Comparison of ENCODE assay signal across 8 mouse cellular contexts in the genomic region with DNA sequence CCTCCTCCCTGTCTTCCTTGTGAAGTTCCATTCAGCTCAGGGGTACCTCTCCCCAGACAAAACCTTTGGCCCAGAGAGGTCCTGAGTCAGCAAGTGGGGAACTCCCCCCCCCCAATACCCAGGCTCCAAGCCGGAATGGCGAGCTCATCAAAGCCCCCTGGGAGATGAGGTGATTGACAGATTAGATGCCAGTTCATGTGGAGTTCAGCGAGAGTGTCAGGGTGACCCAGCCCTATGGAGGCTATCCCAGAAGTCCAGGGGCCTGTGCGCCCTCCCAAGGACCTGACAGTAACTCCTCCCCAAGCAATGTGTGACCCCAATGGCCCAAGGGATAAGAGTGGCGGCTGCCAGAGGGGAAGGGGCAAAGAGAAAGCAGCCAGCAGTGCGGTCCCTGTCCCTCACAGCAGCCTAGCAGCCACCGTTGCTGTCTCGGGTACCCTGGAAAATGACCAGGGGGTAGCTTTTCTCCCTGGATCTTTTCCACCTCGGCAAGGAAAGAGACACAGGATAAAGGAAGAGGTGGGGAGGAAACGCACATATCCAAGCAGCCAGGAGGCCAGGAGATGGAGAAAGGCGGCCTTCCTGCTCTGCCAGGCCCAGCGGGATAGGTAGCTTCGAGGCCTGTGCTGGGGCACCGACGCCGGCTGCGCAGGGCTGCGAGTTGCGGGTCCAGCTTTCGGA. TPM values are rescaled to one million over a fixed set of nuclear protein-coding genes. Genes with fewer than 3 reads are reported as not detected.
DNase-seq lines count a peak whose midpoint lies in the region; ATAC-seq lines count a peak whose summit lies in the region.

No protein-coding gene starts in this region.

- H3K9me3 ChIP-seq in forebrain, embryonic 10.5 days, result no peaks in the 10 kb centered on the region
- H3K9me3 ChIP-seq in limb, embryonic 11.5 days (ENCODE audit: control insufficient read depth, low read length), result no peaks in the 10 kb centered on the region
- H3K9me3 ChIP-seq in neural tube, embryonic 15.5 days (replicated peaks), result no peaks in the 10 kb centered on the region

- peaks cover 49% of the 10 kb centered on the region for H3K27me3 ChIP-seq in forebrain, embryonic 10.5 days (ENCODE audit: poor library complexity, severe bottlenecking)
- H3K27me3 ChIP-seq in limb, embryonic 11.5 days (ENCODE audit: control insufficient read depth, insufficient read depth, low read length), result peaks cover 18% of the 10 kb centered on the region
- H3K27me3 ChIP-seq in neural tube, embryonic 15.5 days (replicated peaks), result no peaks in the 10 kb centered on the region

- H3K4me2 ChIP-seq in limb, embryonic 11.5 days (ENCODE audit: low read depth, severe bottlenecking), result peak overlapping the region; percentile 37; the same call in 1 of the 2 replicates
- H3K4me2 ChIP-seq in neural tube, embryonic 15.5 days, result peak overlapping the region; percentile 66

- peak overlapping the region; percentile 35; the same call in 1 of the 2 replicates for H3K27ac ChIP-seq in forebrain, embryonic 10.5 days
- H3K27ac ChIP-seq in limb, embryonic 11.5 days (replicated peaks; ENCODE audit: low read depth, low read length), result no peak overlapping the region
- H3K27ac ChIP-seq in neural tube, embryonic 15.5 days (replicated peaks), result peak overlapping the region; percentile 74

- ATAC-seq in limb, embryonic 11.5 days (ENCODE audit: insufficient number of reproducible peaks, low FRiP score, low TSS enrichment, low read depth), result no peak
- peak; percentile 25 for ATAC-seq in neural tube, embryonic 15.5 days (ENCODE audit: low FRiP score)
- no peak for ATAC-seq in CD4-positive, CD25-positive, alpha-beta regulatory T cell, adult 4 months

- no peaks in the 10 kb centered on the region for H3K36me3 ChIP-seq in forebrain, embryonic 10.5 days (replicated peaks)
- no peaks in the 10 kb centered on the region for H3K36me3 ChIP-seq in limb, embryonic 11.5 days (ENCODE audit: control insufficient read depth, insufficient read depth, low read length)
- peaks cover 10% of the 10 kb centered on the region for H3K36me3 ChIP-seq in neural tube, embryonic 15.5 days

- DNase-seq in kidney, postnatal 10 days, result peak; percentile 21
- no peak for DNase-seq in kidney, adult 11 months
- DNase-seq in forebrain, embryonic 10.5 days (ENCODE audit: extremely low spot score, low spot score), result no peak
- DNase-seq in limb, embryonic 11.5 days (ENCODE audit: low spot score), result no peak
- no peak for DNase-seq in kidney, postnatal 14 days
- no peak for DNase-seq in lung, postnatal 36 days

- WGBS in forebrain, embryonic 10.5 days, result 9% methylated on average over 20 of the region's 20 CpGs
- WGBS in limb, embryonic 11.5 days, result 8% methylated on average over 20 of the region's 20 CpGs
- 10% methylated on average over 20 of the region's 20 CpGs for WGBS in neural tube, embryonic 15.5 days

- no peak overlapping the region for H3K9ac ChIP-seq in limb, embryonic 11.5 days (ENCODE audit: low read length)
- peak overlapping the region; percentile 75 for H3K9ac ChIP-seq in neural tube, embryonic 15.5 days (replicated peaks)

- H3K4me3 ChIP-seq in forebrain, embryonic 10.5 days, result peak overlapping the region; percentile 48
- peak overlapping the region; percentile 16; the same call in 1 of the 2 replicates for H3K4me3 ChIP-seq in limb, embryonic 11.5 days (ENCODE audit: low read depth, low read length)
- H3K4me3 ChIP-seq in neural tube, embryonic 15.5 days (replicated peaks), result peak overlapping the region; percentile 58

- H3K4me1 ChIP-seq in forebrain, embryonic 10.5 days, result peaks cover 29% of the 10 kb centered on the region
- peaks cover 11% of the 10 kb centered on the region for H3K4me1 ChIP-seq in limb, embryonic 11.5 days (ENCODE audit: control insufficient read depth, insufficient read depth, low read length)
- peaks cover 32% of the 10 kb centered on the region for H3K4me1 ChIP-seq in neural tube, embryonic 15.5 days

RNA-seq across cellular contexts. Expression of a gene that starts 0.6 kb away (rescaled TPM):
- 0.89 and 1.0 TPM in 2 replicates for polyA plus RNA-seq in forebrain, embryonic 10.5 days (2016; fragmentation: Nextera tagmentation; extraction: Ambion mirVana)
- polyA plus RNA-seq in limb, embryonic 11.5 days (2014; fragmentation: Nextera tagmentation; extraction: Ambion mirVana), result 0.51 and 0.61 TPM in 2 replicates
- 31.0 and 37.0 TPM in 2 replicates for polyA plus RNA-seq in neural tube, embryonic 15.5 days (2015; fragmentation: Nextera tagmentation; extraction: Ambion mirVana)
- polyA plus RNA-seq in CD4-positive, CD25-positive, alpha-beta regulatory T cell, adult 4 months (2017; shearing (Covaris generic)), result under 1 TPM; 0.28 to 0.43 TPM

RNA-seq across cellular contexts. Expression of a gene that starts 27.1 kb away (rescaled TPM):
- polyA plus RNA-seq in forebrain, embryonic 10.5 days (2016; fragmentation: Nextera tagmentation; extraction: Ambion mirVana), result 2.5 and 3.1 TPM in 2 replicates
- polyA plus RNA-seq in limb, embryonic 11.5 days (2014; fragmentation: Nextera tagmentation; extraction: Ambion mirVana), result 13.4 and 13.5 TPM in 2 replicates
- 9.5 and 11.1 TPM in 2 replicates for polyA plus RNA-seq in neural tube, embryonic 15.5 days (2015; fragmentation: Nextera tagmentation; extraction: Ambion mirVana)
- not detected for polyA plus RNA-seq in CD4-positive, CD25-positive, alpha-beta regulatory T cell, adult 4 months (2017; shearing (Covaris generic))

RNA-seq across cellular contexts. Expression of a gene that starts 39.8 kb away (rescaled TPM):
- 113 and 122 TPM in 2 replicates for polyA plus RNA-seq in forebrain, embryonic 10.5 days (2016; fragmentation: Nextera tagmentation; extraction: Ambion mirVana)
- 108 and 109 TPM in 2 replicates for polyA plus RNA-seq in limb, embryonic 11.5 days (2014; fragmentation: Nextera tagmentation; extraction: Ambion mirVana)
- polyA plus RNA-seq in neural tube, embryonic 15.5 days (2015; fragmentation: Nextera tagmentation; extraction: Ambion mirVana), result 117 and 123 TPM in 2 replicates
- polyA plus RNA-seq in CD4-positive, CD25-positive, alpha-beta regulatory T cell, adult 4 months (2017; shearing (Covaris generic)), result 10 to 100 TPM; 57.2 to 73.7 TPM

RNA-seq across cellular contexts. Expression of a gene that starts 39.9 kb away (rescaled TPM):
- 2.3 and 2.7 TPM in 2 replicates for polyA plus RNA-seq in forebrain, embryonic 10.5 days (2016; fragmentation: Nextera tagmentation; extraction: Ambion mirVana)
- polyA plus RNA-seq in limb, embryonic 11.5 days (2014; fragmentation: Nextera tagmentation; extraction: Ambion mirVana), result 2.6 and 3.3 TPM in 2 replicates
- 1.4 and 1.5 TPM in 2 replicates for polyA plus RNA-seq in neural tube, embryonic 15.5 days (2015; fragmentation: Nextera tagmentation; extraction: Ambion mirVana)
- 1 to 10 TPM; 3.4 to 5.5 TPM for polyA plus RNA-seq in CD4-positive, CD25-positive, alpha-beta regulatory T cell, adult 4 months (2017; shearing (Covaris generic))

Comparison
In these comparisons a context has a peak if more than half of its experiments do, and no peak if none do; other contexts are left out.
1. RNA of a gene that starts 0.6 kb away (polyA plus RNA-seq): 31.0 to 37.0 TPM in neural tube, embryonic 15.5 days; 0.89 to 1.0 TPM in forebrain, embryonic 10.5 days, 0.51 to 0.61 TPM in limb, embryonic 11.5 days and 0.28 to 0.43 TPM in CD4-positive, CD25-positive, alpha-beta regulatory T cell, adult 4 months; every median in the first group is over 10 times any median in the second.
2. Peak in every context shown above with its lines, with median percentiles within 50 percentile points of each other: H3K4me3 ChIP-seq.